Mouse (Mus musculus) 416B (cell line): ENCODE results near the gene Isg20l2.
A peak's percentile ranks its signal among the peaks of the same experiment; 100 is the strongest.

Experiments
- DNase-seq: peaks from one replicate; pipeline ENCODE4 v3.0.0; 2011; ENCODE audit warnings: low read depth

The Isg20l2 gene

GRCm38 (mm10) chr3:87930078-87930795 lies at the start of gene Isg20l2, which contains the start of gene Rrnad1:
Gene Isg20l2, plus strand, starts transcription at chr3:87930314.
Gene Rrnad1, minus strand, starts transcription at chr3:87930717.
- peak; percentile 98 for DNase-seq

GRCm38 (mm10) chr3:87884291-87884690 lies 45.8 kb upstream of the Isg20l2 start:
- no peak for DNase-seq

GRCm38 (mm10) chr3:87884708-87885251 lies 45.3 kb upstream of the Isg20l2 start:
- peak; percentile 72 for DNase-seq

- peak; percentile 100 for DNase-seq
These were observed 44.7 kb upstream of the Isg20l2 start, which contains the start of gene Prcc for GRCm38 (mm10) chr3:87885281-87886003. Gene Prcc, minus strand, starts transcription at chr3:87885608.

- no peak for DNase-seq
These were observed 44.1 kb upstream of the Isg20l2 start for GRCm38 (mm10) chr3:87886004-87886365.

GRCm38 (mm10) chr3:87886416-87886815 lies 43.7 kb upstream of the Isg20l2 start:
- DNase-seq = no peak

GRCm38 (mm10) chr3:87887400-87887799 lies 42.7 kb upstream of the Isg20l2 start:
- peak; percentile 66 for DNase-seq

GRCm38 (mm10) chr3:87891481-87891880 lies 38.6 kb upstream of the Isg20l2 start:
- no peak for DNase-seq

GRCm38 (mm10) chr3:87893367-87893905 lies 36.7 kb upstream of the Isg20l2 start:
- no peak for DNase-seq

GRCm38 (mm10) chr3:87899266-87899665 lies 30.8 kb upstream of the Isg20l2 start:
- no peak for DNase-seq

- DNase-seq = no peak
These were observed 30.3 kb upstream of the Isg20l2 start for GRCm38 (mm10) chr3:87899776-87900175.

GRCm38 (mm10) chr3:87901036-87901624 lies 29.0 kb upstream of the Isg20l2 start:
- DNase-seq = peak; percentile 95

- DNase-seq = peak; percentile 45
These were observed 28.2 kb upstream of the Isg20l2 start for GRCm38 (mm10) chr3:87901959-87902358.

- no peak for DNase-seq
These were observed 26.3 kb upstream of the Isg20l2 start for GRCm38 (mm10) chr3:87903821-87904220.

GRCm38 (mm10) chr3:87905880-87906485 lies 24.1 kb upstream of the Isg20l2 start, which contains the start of gene Hdgf:
Gene Hdgf, plus strand, starts transcription at chr3:87906321.
- DNase-seq = peak; percentile 98

GRCm38 (mm10) chr3:87906601-87906980 lies 23.5 kb upstream of the Isg20l2 start:
- DNase-seq = no peak

- DNase-seq = peak; percentile 63
These were observed 22.9 kb upstream of the Isg20l2 start for GRCm38 (mm10) chr3:87906981-87907857.

GRCm38 (mm10) chr3:87907906-87908305 lies 22.2 kb upstream of the Isg20l2 start:
- no peak for DNase-seq

- peak; percentile 49 for DNase-seq
These were observed 20.7 kb upstream of the Isg20l2 start for GRCm38 (mm10) chr3:87909381-87909780.

GRCm38 (mm10) chr3:87909874-87910273 lies 20.2 kb upstream of the Isg20l2 start:
- DNase-seq = peak; percentile 23
